Mouse (Mus musculus) c-Kit-negative CD71-positive TER-119-positive erythroid progenitor cells, embryonic 14.5 days (primary cell): Measurements from ENCODE around the gene Cux1.

ENCODE experiments used
- DNase-seq: peaks from one replicate; pipeline ENCODE4 v3.0.0-alpha.2; 2013; ENCODE audit warnings: low read depth, low spot score

Cux1 gene

GRCm38 (mm10) chr5:136382261-136383005 is 184.9 kb downstream of the Cux1 start:
- no peak for DNase-seq

- no peak for DNase-seq
These were observed 187.9 kb downstream of the Cux1 start for GRCm38 (mm10) chr5:136379405-136379804.

GRCm38 (mm10) chr5:136377101-136377500 is 190.2 kb downstream of the Cux1 start:
- DNase-seq, result no peak

GRCm38 (mm10) chr5:136375350-136375749 is 191.9 kb downstream of the Cux1 start:
- no peak for DNase-seq

- no peak for DNase-seq
These were observed 195.0 kb downstream of the Cux1 start for GRCm38 (mm10) chr5:136372276-136372675.

GRCm38 (mm10) chr5:136363421-136363820 is 203.9 kb downstream of the Cux1 start:
- DNase-seq, result no peak

- DNase-seq, result no peak
These were observed 204.6 kb downstream of the Cux1 start for GRCm38 (mm10) chr5:136362473-136363230.

GRCm38 (mm10) chr5:136362021-136362420 is 205.3 kb downstream of the Cux1 start:
- no peak for DNase-seq

- DNase-seq, result no peak
These were observed 210.1 kb downstream of the Cux1 start for GRCm38 (mm10) chr5:136357227-136357626.

- no peak for DNase-seq
These were observed 211.6 kb downstream of the Cux1 start for GRCm38 (mm10) chr5:136355583-136356126.

- DNase-seq, result no peak
These were observed 212.6 kb downstream of the Cux1 start for GRCm38 (mm10) chr5:136354729-136355128.

- DNase-seq, result no peak
These were observed 214.2 kb downstream of the Cux1 start for GRCm38 (mm10) chr5:136353114-136353513.

GRCm38 (mm10) chr5:136343156-136343890 is 224.0 kb downstream of the Cux1 start:
- DNase-seq, result no peak

GRCm38 (mm10) chr5:136336798-136337527 is 230.3 kb downstream of the Cux1 start:
- DNase-seq, result no peak

- no peak for DNase-seq
These were observed 231.6 kb downstream of the Cux1 start for GRCm38 (mm10) chr5:136335681-136336080.

- no peak for DNase-seq
These were observed 232.5 kb downstream of the Cux1 start for GRCm38 (mm10) chr5:136334780-136335179.

- DNase-seq, result no peak
These were observed 233.2 kb downstream of the Cux1 start for GRCm38 (mm10) chr5:136334051-136334450.

- no peak for DNase-seq
These were observed 234.4 kb downstream of the Cux1 start for GRCm38 (mm10) chr5:136332786-136333462.

GRCm38 (mm10) chr5:136327736-136328135 is 239.6 kb downstream of the Cux1 start:
- DNase-seq, result no peak

- no peak for DNase-seq
These were observed 240.7 kb downstream of the Cux1 start for GRCm38 (mm10) chr5:136326626-136327025.

GRCm38 (mm10) chr5:136324506-136324905 is 242.8 kb downstream of the Cux1 start:
- DNase-seq, result no peak
